Mouse (Mus musculus): ENCODE data around the gene Chst8. TPM values are rescaled to one million over a fixed set of nuclear protein-coding genes. Genes with fewer than 3 reads are reported as not detected.

Gene Chst8
- total RNA-seq, 2 experiments from 2014 or later, result 8.6 to 12.4 TPM

- peak; percentile 74 to 85 for DNase-seq
These were observed 182.1 kb downstream of the Chst8 start for GRCm38 (mm10) chr7:34630211-34631085.

GRCm38 (mm10) chr7:34629702-34630210, 182.8 kb downstream of the Chst8 start:
- no peak for DNase-seq

Other genes starting within 250 kb of the Chst8 start
- 10 to 100 TPM in 1 of 2 experiments, 1 to 10 TPM in 1; 9.0 to 11.3 TPM for gene Kctd15, start 156.0 kb downstream of the Chst8 start, total RNA-seq (2021)
- gene Pepd, start 99.7 kb upstream of the Chst8 start, total RNA-seq (2021), result 100 to 1,000 TPM in 1 of 2 experiments, 10 to 100 TPM in 1; 85.8 to 112 TPM
- 10 to 100 TPM; 55.1 to 56.2 TPM for gene Cebpg, start 243.9 kb upstream of the Chst8 start, total RNA-seq (2021)

Data from adrenal gland, postnatal 36 days (tissue).